Mouse (Mus musculus) stomach, postnatal 0 days (tissue): ENCODE data around the gene Megf8. TPM values are rescaled to one million over a fixed set of nuclear protein-coding genes. Genes with fewer than 3 reads are reported as not detected.

Source experiments
- ATAC-seq: fragments of 200-750 bp; cut with Nextera tagmentation; 2 replicates; pipeline ENCODE4 v1.8.0; 2017; ENCODE audit not compliant: low FRiP score, low TSS enrichment
- DNase-seq: peaks from one replicate; pipeline ENCODE4 v3.0.0-alpha.2; 2016; ENCODE audit warnings: low spot score
- H3K27ac ChIP-seq: fragments of 300-500 bp; sonication (generic); replicated peaks from 2 replicates; pipeline ENCODE4 v1.5.1; 2014; ENCODE audit warnings: mild to moderate bottlenecking, control low read depth
- H3K27me3 ChIP-seq: fragments of 300-500 bp; sonication (generic); 2 replicates; pipeline ENCODE4 v1.6.1; 2014; ENCODE audit warnings: low read length; ENCODE audit not compliant: control insufficient read depth, insufficient read depth
- H3K36me3 ChIP-seq: fragments of 300-500 bp; sonication (generic); 2 replicates; pipeline ENCODE4 v1.6.1; 2014; ENCODE audit warnings: low read length, mixed read lengths; ENCODE audit not compliant: control insufficient read depth, insufficient read depth
- H3K4me1 ChIP-seq: fragments of 300-500 bp; sonication (generic); replicated peaks from 2 replicates; pipeline ENCODE4 v1.6.1; 2014; ENCODE audit warnings: antibody characterized with exemption; ENCODE audit not compliant: control insufficient read depth, insufficient read depth
- H3K4me2 ChIP-seq: fragments of 300-500 bp; sonication (generic); replicated peaks from 2 replicates; pipeline ENCODE4 v1.6.1; 2014; ENCODE audit warnings: low read depth, mild to moderate bottlenecking, control low read depth, moderate library complexity
- H3K4me3 ChIP-seq: fragments of 300-500 bp; sonication (generic); 2 replicates; pipeline ENCODE4 v1.5.1; 2014; ENCODE audit warnings: low read depth, low read length, control low read depth
- H3K9ac ChIP-seq: fragments of 300-500 bp; sonication (generic); 2 replicates; pipeline ENCODE4 v1.6.1; 2014; ENCODE audit warnings: mild to moderate bottlenecking, low read length, control low read depth, mixed read lengths
- H3K9me3 ChIP-seq: fragments of 300-500 bp; sonication (generic); 2 replicates; pipeline ENCODE4 v1.6.1; 2016; ENCODE audit warnings: low read length; ENCODE audit not compliant: control insufficient read depth
- CTCF ChIP-seq: IDR thresholded peaks from 2 replicates; pipeline ENCODE4 v1.5.1; 2016; ENCODE audit warnings: antibody characterized with exemption, low read depth, mild to moderate bottlenecking, moderate library complexity
- EP300 ChIP-seq: optimal IDR thresholded peaks from 2 replicates; pipeline ENCODE3; 2016; ENCODE audit warnings: antibody characterized with exemption
- WGBS: fragments of 180-500 bp; shearing (Covaris S2); extraction: QIAGEN DNeasy Blood & Tissue Kit; methylation state at CpG from one replicate; pipeline ENCODE4 v1.1.7; 2014; 5-methylcytosine and 5-hydroxymethylcytosine counted together
- polyA plus RNA-seq: library from polyadenylated mRNA; unstranded; fragments of >200 nt; fragmentation: Nextera tagmentation; extraction: Ambion mirVana; gene quantifications from 2 replicates; pipeline ENCODE4 v1.2.1, GENCODE M21; 2015

Megf8 gene
- polyA plus RNA-seq, 1 experiment from 2014 or later, result 3.6 TPM

DNA sequence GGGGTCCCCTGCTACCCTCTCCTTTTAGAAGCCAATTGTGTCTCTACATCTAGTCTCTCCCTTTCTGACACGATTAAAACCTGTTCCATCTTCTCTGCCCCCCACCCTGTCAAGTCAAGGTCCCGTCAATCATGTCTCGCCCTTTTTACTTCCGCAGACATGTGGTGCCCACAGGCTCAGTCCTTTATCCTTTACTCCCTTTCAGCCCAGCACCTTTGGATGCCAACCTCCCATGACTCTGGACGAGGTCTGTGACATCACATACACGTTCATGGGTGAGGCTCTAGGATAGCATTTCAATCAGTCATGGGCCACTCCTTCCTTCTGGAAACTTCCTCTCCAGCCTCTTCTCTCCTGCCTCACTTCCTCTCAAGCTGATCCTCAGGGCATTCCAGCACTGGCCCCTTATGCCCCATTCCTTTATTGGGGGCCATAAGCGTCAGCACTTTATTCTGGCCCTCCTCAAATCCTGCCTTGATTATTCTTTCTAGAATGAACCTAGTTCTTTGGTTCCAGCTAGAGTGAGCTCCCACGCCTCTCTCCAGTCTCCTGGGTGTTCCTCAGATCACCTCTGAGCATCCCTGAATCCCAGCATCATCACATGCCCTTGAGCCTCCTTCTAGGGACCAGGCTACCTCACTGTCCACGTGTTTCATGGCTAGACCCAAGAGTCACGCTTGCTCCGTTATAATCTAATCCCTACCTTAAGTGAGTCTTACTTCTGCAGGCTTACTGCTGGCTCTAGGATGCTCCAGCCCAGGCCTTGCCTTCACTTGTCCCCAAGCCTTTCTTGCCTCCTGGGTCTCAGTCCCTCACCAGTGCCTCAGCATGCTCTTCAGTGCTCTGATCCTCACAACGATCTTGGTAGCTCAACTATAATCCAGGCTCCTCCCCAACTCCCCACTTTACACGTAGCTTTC, 61.5 kb downstream of the Megf8 start:
- TF ChIP-seq EP300 (no peak), CTCF (no peak)
- 77% methylated on average over 13 of the region's 13 CpGs for WGBS
- ATAC-seq, result no peak

DNA sequence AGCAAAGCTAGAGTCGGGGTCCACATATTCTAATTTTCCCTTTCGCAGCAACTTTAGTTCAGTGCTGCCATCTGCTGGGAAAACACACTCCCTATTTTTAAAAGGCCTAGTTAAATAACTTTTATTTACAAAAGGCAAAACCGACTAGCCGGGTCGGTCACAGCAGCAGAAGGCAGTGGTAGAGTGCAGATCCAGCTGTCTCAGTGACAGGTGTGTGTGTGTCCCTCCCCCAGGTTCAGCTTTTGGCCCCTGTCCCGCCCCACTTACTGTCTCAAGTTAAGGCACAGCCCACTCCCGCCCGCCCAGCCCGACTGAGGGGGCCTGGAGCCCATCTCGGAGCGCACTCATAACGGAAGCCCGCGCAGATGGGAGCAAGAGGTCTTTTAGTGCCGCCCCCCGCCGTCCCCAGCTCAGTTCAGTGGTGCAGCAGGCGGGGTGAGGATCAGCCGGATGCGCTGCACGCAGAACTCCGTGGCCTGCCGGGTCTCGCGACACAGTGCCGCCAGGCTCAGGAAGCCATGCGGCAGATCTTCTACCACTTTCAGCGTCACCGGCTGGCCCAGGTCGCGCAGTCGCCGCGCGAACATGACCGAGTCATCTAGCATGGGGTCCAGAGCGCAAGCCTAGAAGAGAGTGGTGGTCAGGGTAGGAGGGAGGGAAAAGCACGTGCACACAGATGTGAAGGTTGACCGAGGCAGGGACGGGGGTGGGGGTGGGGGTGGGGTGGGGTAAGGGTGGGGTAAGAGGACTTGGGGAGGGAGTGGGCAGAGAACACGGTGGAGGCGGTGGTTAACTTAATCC, 62.8 kb downstream of the Megf8 start:
- peak overlapping the region; percentile 26 for H3K4me3 ChIP-seq
- 4% methylated on average over 41 of the region's 42 CpGs for WGBS
- peak overlapping the region; percentile 45; the same call in 1 of the 2 replicates for H3K27ac ChIP-seq
- peaks cover 4% of the 10 kb centered on the region for H3K36me3 ChIP-seq
- no peaks in the 10 kb centered on the region for H3K9me3 ChIP-seq
- DNase-seq (peak; percentile 59), ATAC-seq (peak; percentile 50)
- no peaks in the 10 kb centered on the region for H3K4me1 ChIP-seq
- TF ChIP-seq EP300 (no peak), CTCF (peak; percentile 78)
- H3K4me2 ChIP-seq, result peak overlapping the region; percentile 66
- peak overlapping the region; percentile 43; the same call in 1 of the 2 replicates for H3K9ac ChIP-seq
- no peaks in the 10 kb centered on the region for H3K27me3 ChIP-seq

More for the DNA sequence above, 61.5 kb downstream of the Megf8 start:
- Histone ChIP-seq H3K4me2 (no peak overlapping the region; the same call in 1 of the 2 replicates), H3K27me3 (no peaks in the 10 kb centered on the region), H3K9me3 (no peaks in the 10 kb centered on the region), H3K4me3 (no peak overlapping the region), H3K4me1 (no peaks in the 10 kb centered on the region), H3K36me3 (no peaks in the 10 kb centered on the region), H3K9ac (no peak overlapping the region), H3K27ac (peak overlapping the region; percentile 41; the same call in 1 of the 2 replicates)
- DNase-seq, result no peak

DNA sequence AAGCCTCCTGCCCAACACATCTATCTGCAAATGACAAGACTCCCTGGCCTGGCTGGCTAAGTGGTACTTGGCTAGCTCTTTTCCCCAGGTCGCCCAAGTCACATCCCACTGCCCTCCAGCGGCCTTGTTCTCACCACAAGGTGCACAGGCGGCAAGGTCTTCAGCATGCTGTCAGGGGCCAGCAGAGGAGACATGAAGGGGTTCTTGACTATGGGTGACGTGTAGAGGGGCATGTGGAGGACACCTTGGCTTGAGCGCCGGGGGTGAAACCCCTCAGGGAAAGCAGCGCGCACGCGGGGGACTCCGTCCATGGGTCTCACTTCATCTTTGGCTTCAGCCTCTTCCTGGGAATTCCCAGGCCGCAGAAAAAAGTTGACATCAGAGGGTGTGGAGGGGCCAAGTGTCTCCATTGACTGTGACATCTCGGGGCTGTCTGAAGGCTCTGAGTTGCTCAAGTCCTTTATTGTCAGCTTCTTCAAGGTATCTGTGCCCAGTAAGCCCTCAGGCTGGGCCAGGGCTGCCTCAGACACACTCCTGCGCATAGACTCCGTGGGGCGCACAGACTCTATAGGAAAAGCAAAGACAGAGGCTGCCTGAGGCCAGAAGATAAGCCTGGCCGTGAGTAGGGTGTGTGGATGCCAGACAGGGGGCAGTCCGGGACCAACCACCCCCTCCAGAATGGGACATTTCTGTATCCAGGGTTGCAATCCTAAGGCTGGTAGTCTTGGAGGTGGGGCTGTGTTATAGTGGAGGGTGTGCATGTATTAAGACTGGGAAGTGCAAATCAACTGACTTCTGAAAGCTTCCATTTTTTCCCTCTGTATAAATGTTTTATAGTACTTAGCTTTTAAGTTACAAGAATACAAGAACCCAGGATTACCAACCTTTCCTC, 63.7 kb downstream of the Megf8 start:
- no peaks in the 10 kb centered on the region for H3K9me3 ChIP-seq
- WGBS, result 67% methylated on average over 18 of the region's 18 CpGs
- peak overlapping the region; percentile 66 for H3K4me2 ChIP-seq
- TF ChIP-seq CTCF, result no peak; the same call in 1 of the 2 replicates
- no peak for TF ChIP-seq EP300
- peaks cover 2% of the 10 kb centered on the region for H3K4me1 ChIP-seq
- DNase-seq (no peak), ATAC-seq (no peak)
- no peaks in the 10 kb centered on the region for H3K27me3 ChIP-seq
- H3K27ac ChIP-seq, result no peak overlapping the region
- no peak overlapping the region for H3K9ac ChIP-seq
- no peak overlapping the region for H3K4me3 ChIP-seq
- H3K36me3 ChIP-seq, result peaks cover 7% of the 10 kb centered on the region

DNA sequence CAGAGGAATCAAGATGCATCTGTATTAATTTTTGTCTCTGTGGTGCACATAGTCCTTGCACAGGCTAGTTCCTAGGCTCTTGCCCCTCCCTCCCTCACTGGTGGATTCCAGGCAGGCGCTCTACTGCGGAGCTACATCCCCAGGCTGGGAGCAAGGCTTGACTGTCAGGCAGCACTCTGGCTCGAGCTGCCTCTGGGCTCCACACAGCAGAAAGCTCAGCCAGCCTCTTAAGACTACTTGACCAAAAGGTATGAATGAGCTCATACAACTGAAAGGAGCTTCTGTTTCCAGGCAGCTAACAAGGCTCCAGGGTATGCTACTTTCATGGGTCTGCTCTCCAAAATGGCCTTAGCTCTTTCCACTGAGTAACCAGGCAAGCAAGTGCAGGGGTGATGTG, 64.3 kb downstream of the Megf8 start:
- 69% methylated on average over 3 of the region's 3 CpGs for WGBS
- no peaks in the 10 kb centered on the region for H3K27me3 ChIP-seq
- no peaks in the 10 kb centered on the region for H3K9me3 ChIP-seq
- H3K4me2 ChIP-seq, result no peak overlapping the region
- no peak for TF ChIP-seq EP300
- no peak for TF ChIP-seq CTCF
- no peak overlapping the region for H3K27ac ChIP-seq
- peaks cover 6% of the 10 kb centered on the region for H3K4me1 ChIP-seq
- DNase-seq (no peak), ATAC-seq (no peak)
- no peak overlapping the region for H3K4me3 ChIP-seq
- peaks cover 7% of the 10 kb centered on the region for H3K36me3 ChIP-seq
- H3K9ac ChIP-seq, result no peak overlapping the region

DNA sequence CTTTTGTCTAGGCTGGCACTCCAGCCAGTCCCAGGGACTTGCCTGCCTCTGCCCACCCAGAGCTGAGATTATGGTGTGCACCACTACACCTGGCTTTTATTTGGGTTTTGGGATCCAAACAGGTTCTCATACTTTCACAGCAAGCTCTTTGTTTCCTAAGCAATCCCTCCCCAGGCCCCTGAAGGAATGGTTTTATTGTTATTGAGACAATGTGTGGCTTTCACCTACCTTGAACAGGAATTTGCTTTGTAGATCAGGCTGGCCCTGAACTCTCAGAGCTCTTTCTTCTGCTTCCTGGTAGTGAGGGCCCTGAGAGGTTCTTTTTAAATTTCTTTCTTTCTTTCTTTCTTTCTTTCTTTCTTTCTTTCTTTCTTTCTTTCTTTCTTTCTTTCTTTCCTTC, 65.6 kb downstream of the Megf8 start:
- peaks cover 7% of the 10 kb centered on the region for H3K36me3 ChIP-seq
- ATAC-seq (no peak), DNase-seq (no peak)
- H3K4me2 ChIP-seq, result no peak overlapping the region
- no peak overlapping the region for H3K9ac ChIP-seq
- no peaks in the 10 kb centered on the region for H3K9me3 ChIP-seq
- H3K4me1 ChIP-seq, result peaks cover 9% of the 10 kb centered on the region
- TF ChIP-seq EP300, result no peak
- TF ChIP-seq CTCF, result no peak
- no peak overlapping the region for H3K27ac ChIP-seq
- no peaks in the 10 kb centered on the region for H3K27me3 ChIP-seq
- no peak overlapping the region for H3K4me3 ChIP-seq
